Mouse (Mus musculus): ENCODE measurements around the gene Egfl7.

Gene Egfl7

DNA sequence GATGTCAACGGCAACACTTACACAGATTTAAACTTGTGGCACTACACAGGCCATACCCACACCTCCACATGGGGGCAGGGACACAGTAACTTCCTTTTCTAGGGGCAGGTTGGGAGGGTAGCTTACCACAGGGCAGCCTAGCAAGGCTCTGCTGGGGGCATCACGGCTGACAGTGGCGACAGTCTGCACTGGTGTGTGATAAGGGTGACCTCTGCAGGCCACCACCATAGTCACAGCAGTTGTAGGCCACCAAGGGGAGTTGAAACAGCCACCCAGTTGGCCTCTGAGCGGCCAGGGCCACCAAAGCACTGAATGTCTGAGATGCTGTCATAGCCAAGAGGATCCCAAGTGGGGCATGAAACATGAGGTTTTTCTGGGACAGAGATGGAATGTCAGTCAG, 13.6 kb upstream of the Egfl7 start:
- DNase-seq (ENCODE audit: low spot score in 2 of 2), result peak; percentile 62 to 76

DNA sequence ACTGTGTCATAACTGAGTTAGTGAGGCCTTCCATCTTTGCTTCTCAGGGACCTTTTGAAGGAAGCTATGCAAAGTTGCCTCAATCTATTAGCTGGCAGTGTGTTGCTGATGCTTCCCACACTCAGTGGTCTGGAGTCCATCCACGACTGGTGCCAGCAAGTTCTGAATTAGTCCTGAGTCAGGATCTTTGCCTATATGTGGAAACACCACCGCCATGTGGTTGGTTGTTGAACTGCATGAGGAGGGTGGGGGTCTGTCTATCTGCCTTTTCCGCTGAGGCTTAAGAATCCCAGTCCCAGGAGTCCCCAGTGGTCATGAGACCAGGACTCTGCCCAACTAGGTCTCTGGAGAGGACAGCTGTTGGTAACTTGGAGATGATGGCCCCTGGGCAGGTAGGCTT, 9.8 kb upstream of the Egfl7 start:
- DNase-seq (ENCODE audit: low spot score in 2 of 2), result peak in 1 of 2 experiments; percentile 51

DNA sequence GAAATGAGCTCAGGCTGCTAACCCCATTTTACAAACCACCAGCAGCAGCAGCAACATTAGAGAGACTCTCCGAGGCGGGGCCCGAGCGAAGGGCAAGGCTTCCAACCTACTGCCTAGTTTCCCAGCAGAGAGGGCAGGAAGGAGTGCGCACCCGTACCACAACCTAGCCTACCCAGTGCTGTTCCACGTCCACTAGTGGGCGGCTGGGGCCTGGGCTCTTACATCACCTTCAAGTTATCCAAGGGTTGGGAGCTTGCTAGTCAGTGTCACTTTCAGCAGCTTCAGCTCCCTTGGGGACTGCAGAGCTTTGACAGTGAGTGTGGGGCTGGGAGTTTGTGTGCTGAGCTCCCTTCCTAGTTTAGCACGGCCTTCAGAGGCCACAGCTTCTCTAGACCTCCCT, 8.4 kb upstream of the Egfl7 start:
- no peak for DNase-seq (ENCODE audit: low spot score in 2 of 2)

DNA sequence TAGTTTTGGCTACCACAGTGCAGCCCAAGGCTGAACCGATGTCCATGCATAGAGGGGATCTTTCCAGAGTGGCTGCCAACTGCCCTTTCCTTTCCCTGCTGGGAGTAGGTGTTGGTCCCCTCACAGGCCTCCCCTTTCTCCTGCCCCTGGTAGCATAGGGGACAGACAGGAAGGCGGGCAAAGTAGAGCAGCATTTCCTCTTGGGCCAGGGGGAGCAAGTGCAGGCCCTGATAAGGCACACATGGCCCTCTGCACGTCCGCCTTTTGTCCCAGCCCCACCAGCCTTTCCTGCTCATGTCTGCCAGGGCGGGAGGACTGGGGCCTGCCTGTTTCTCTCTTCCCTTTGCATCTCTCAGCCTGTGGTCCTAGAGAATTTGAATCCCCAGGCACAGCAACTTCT, 8.0 kb upstream of the Egfl7 start:
- DNase-seq (ENCODE audit: low spot score in 2 of 2), result no peak

DNA sequence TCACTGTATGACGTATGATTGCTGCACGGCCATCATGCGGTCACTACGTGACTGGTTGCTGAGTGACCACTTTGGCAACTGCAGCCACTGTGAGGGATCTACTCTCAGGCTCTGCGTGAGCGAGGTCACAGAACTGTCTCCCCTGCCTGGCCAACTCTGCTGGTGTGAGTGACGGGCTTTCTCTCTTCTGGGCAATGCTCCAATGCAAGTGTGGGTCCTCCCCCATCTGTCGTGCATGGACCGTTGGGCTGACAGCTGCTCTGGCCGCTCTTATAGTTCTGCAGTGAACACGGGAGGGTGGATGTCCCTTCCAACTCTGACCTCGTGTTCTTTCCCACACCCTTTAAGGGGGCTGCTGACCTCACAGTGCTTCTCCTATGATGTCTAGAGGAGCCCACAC, 6.4 kb upstream of the Egfl7 start:
- no peak for DNase-seq (ENCODE audit: low spot score in 2 of 2)

DNA sequence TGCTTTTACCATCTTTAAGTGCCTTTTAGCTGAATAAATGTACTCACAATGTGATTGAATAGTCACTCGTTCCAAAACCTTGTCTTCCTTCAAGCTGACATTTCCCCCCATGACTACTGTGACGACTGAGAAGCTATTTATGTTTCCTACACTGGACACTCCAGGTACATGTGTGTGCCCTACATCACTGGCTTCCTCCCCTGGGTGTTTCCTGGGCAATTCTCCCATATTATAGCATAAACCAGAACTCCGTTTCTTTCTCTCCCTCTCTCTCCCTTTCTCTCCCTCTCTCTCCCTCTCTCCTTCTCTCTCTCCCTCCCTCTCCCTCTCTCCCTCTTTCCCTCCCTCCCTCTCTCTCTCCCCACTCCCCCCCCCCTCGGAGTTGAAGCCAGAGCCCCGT, 6.0 kb upstream of the Egfl7 start:
- DNase-seq (ENCODE audit: low spot score in 2 of 2), result no peak

DNA sequence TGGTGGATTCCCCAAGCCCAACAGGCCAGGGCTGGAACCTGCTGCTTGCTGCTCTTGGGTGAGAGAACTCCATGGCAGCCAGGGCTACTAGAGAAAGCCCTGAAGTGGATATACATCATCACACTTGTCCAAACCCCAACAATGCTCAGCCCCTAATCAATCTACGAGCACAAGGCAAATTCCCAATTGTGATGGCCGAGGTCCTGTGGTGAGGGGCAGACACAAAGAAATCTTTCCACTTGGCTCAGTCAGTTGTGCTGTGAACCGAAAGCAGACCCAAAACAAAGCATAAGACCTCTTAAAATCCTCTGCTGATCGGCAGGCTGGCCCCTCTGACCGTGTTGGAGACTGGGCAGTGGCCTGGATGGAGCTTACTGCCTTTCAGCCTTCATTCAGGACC, 5.0 kb upstream of the Egfl7 start:
- DNase-seq (ENCODE audit: low spot score in 2 of 2), result no peak

DNA sequence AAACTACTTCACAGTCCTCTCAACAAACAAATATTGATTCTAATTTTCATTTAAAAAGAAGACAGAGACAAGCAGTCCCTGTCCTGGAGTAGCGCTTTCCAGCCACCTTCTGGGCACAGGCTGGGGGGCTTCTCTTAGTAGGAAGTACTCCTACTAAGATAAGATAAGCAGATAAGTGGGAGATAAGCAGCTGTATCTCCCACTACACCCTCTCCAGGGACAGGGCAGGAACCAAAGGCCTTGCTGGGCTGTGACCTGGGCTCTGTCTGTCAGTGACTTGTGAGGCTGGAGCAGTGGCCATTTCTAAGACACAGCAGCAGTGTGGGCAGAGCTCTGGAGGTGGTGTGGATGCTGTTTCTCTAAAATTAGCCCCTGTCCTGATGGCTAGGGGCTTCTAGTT, 4.4 kb upstream of the Egfl7 start:
- no peak for DNase-seq (ENCODE audit: low spot score in 2 of 2)

DNA sequence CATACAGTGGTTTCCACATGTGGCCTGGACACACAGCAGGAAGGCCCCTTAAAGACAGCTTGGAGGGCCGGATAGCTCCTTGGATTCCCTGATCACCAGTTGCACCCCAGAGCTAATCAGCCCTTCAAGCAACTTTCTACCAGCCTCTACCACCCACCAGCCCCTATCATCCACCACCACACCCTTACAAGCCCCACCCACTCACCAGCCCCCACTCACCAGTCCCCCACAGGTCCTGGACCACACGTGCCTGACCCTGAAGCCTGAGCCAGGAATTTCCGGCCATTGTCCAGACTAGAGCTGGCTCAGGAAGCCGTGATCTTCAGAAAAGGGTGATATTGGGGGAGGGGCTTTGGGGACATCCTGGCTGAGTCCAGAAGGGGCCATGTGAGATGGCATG, 3.9 kb upstream of the Egfl7 start:
- no peak for DNase-seq (ENCODE audit: low spot score in 2 of 2)

DNA sequence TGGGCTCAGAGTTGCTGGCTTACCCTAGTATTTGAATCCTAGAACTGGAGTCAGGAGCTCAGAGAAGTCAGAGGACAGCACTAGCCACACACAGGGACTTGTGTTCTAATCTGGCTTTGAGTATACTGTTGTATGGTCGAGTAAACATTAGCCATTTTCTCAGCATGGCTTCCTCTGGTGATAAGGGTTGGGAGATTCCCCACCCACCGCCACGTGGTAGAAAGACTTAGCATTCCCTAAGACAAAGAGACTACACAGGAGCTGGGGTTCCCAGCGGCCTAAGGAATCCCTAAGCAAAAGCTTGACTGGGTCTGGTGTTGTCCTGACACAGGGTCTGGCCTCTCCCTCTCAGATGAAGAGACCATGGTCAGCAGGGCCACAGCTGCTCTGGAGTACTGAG, 3.4 kb upstream of the Egfl7 start:
- DNase-seq (ENCODE audit: low spot score in 2 of 2), result no peak

DNA sequence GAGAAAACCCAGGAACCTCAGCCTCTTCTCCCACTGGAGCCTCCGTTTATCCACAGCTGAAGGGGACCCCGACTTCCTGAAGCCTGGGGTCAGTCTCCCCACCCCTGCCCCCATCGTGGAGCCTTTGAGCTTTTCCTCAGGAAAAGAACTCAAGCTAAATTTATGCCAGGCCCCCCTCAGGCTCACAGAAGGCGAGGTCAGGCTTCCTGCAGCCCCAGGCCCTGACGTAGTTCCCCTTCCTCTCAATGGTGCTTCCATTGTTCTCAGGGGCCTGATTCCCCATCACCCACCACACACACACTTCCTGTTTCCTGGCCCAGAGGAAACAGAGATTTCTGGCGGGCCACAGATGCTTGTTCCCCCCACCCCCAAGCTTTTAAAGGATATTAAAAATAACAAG, 1.4 kb upstream of the Egfl7 start:
- DNase-seq (ENCODE audit: low spot score in 2 of 2), result no peak

DNA sequence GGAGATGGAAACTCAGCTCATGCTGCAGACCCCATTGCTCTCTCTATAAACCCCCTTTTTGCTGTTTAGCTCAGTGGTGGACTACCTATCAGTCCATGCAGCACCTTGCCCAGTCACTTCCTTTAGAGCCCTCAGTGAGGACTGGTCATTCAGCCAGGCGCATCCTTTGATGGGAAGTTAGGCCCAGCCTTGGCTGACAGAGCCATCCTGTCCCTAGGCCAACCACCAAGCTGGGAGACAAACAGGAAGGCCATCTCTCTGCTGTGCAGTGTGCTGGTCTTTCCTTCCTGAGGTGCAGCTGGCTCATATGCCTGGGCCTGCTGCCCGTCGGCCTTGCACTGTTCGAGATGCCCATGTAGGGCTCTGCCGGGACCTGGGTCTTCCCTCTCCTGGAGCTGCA, 937 bp downstream of the Egfl7 start:
- no peak for DNase-seq (ENCODE audit: low spot score in 2 of 2)

DNA sequence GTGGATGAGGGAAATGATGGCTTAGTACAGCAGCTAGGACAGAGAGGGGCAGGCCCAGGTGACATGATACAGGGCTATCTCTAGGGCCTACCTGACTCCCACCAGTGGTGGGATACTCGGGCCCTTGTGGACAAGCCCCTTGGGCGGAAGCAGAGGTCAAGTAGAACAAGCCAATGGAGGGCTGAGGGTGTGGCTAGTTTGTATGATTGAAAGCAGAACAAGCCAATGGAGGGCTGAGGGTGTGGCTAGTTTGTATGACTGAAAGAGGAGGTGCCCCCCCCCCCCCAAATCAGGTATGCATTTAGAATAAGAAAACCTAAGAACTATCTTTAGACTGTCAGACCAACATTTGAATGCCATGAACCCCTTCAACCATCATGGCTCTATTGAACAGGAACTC, 2.4 kb downstream of the Egfl7 start:
- no peak for DNase-seq (ENCODE audit: low spot score in 2 of 2)

DNA sequence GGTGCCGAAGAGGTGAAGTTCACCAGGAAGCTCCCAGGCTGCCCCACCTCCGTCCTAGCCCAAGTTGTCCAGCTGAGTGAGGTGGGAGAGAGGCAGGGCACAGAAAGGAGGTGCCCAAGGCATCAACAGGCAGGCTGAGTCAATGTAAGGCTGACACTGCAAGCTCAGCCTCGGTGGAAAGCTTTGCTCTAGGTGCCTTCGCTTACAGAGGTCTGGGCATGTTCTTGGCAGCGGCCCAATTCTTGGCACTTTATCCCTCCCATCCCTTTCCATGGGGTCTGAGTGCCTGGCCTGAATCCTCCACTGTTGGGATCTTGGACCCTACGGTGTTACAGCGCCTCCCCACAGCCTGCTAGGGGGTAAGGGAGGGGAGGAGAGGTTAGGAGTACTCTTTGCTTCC, 2.9 kb downstream of the Egfl7 start:
- no peak for DNase-seq (ENCODE audit: low spot score in 2 of 2)

DNA sequence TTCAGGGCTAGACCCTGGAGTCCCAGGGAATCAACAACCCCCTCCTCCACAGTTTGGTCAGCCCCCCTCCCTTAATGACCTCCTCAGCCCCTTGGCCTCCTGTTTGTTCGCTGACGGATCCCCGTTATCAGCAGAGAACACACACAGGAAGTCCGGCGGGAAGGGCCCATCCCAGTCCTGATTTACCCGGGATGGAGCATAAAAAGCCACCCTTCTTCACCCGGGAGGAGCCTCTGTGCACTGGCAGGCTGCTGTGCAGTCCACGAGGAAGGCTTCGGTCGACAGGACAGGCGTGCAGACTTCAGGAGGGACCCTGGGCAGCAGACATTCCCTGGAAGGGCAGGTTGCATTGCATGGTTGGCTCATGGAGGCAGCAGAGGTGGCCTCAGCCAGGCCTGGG, 3.8 kb downstream of the Egfl7 start:
- no peak for DNase-seq (ENCODE audit: low spot score in 2 of 2)

DNA sequence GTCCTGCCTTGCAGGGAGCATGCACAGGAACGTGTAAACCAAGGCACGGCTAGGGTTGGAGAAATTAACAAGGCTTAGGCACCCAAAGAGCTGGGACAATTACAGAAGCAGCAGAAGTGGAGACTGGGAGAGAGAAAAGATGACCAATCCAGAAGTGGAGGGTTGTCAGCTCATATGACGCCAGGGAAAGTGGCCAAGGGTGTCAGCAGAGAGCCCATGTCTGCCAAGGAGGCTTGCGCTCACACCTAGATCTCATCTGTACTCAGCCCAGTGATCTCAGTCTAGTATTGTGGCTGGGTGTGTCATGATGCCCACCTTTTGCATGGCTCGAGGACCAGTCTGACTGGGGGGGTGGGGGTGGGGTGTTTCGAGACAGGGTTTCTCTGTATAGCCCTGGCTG, 5.9 kb downstream of the Egfl7 start:
- DNase-seq (ENCODE audit: low spot score in 2 of 2), result no peak

DNA sequence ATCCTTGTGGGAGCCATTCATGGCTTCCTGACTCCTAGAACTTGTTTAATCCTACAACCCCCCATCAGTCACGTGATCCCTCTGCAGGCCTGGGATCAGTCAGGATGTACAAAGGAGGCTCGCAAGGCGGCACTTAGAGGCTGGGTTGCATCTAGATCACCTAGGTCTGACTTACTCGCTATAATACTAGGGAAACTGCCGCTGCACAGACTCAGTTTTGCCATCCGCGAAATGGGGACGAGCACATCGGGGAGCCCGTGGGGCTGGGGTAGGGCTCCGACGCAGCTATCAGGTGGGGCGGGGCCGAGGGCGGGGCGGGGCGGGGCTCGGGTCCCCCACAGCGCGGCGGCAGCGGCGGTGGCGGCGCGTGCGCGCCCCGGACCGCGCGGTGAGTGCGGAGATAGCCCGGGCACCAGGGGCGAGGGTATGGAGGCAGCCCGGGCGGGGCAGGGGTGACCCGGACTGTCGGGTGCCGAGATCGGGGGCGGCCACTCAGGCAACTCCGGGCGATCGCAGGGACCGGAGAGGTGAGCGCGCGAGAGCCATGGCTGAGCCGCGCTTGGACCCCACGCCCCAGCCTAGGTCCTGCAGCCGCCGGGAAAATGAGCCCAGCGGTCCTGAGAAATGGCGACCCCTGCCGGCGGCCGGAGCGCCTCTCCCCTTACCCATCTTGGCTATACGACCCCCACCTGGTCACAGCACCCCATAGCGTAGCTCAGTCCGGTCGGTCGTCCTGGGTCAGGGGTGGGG, 6.7 kb downstream of the Egfl7 start, which contains the start of gene Gm20532:
Gm20532 (plus strand) TSS at position 346 of the 750 bp plus-strand sequence.
- peak; percentile 31 to 44 for DNase-seq (ENCODE audit: low spot score in 2 of 2)

DNA sequence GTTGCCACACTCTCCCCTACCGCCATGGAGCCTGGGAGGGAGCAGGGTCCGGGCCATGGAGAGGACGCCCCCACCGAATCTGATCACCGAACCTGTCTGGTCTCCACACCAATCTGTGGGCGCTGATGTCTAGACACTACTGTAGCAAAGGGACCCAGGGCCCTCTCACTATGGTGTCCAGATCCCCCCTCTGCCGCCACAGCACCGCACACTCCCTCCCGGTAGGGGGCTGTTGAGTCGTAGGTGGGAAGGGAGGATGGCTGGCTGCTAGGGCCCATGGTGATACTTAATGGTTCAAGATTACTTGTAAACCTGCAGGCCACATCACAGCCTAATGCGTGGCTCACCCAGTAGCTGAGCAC, 7.2 kb downstream of the Egfl7 start:
- DNase-seq (ENCODE audit: low spot score in 2 of 2), result peak in 1 of 2 experiments; percentile 25

DNA sequence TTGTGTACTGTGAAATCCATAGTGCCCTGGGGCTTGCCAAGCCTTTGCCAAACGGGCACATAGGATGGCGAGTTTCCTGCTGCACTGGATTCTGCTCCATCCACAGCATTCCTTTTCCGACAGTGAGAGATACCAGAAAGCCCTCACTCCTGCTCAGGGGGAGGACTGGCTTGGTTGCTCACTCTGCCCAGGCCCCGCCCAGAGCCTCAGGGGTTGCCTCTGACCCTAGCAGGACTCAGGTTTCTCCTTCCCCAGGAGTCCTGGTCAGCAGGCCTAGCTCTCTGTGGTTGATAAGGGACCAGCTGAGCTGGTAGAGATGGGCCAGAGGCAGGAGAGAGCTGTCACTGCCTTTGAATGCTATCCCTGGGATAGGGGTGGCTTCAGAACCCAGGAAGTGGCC, 8.8 kb downstream of the Egfl7 start:
- no peak for DNase-seq (ENCODE audit: low spot score in 2 of 2)

DNA sequence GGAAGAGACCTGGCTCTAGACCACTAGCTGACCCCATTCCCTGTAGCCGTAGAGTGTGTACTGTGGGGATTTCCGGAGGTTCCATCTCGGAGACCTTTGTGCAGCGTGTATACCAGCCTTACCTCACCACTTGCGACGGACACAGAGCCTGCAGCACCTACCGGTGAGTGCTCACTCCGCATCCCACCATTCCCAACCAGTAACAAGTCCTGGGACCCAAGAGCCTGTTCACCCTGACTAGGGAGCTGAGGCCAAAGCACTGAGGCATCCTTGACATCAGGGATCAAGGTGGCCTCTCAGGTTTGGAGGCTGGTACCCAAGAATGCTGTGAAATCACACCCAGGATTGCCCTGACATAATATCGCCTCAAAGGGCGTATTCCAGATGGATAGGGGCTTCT, 9.5 kb downstream of the Egfl7 start:
- DNase-seq (ENCODE audit: low spot score in 2 of 2), result no peak

DNA sequence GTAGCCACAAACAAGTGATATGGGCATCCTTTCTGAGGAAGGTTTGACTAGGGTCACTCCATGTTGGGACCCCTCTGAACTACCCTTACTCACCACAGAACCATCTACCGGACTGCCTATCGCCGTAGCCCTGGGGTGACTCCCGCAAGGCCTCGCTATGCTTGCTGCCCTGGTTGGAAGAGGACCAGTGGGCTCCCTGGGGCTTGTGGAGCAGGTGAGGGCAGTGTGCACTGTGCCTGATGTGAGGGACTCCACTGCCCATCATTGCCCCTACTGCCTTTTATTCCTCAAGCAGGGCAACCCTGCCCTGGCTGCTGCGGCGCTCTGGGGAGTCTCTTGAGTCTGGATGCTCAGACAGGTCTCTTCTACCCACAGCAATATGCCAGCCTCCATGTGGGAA, 10.5 kb downstream of the Egfl7 start:
- DNase-seq (ENCODE audit: low spot score in 2 of 2), result no peak

DNA sequence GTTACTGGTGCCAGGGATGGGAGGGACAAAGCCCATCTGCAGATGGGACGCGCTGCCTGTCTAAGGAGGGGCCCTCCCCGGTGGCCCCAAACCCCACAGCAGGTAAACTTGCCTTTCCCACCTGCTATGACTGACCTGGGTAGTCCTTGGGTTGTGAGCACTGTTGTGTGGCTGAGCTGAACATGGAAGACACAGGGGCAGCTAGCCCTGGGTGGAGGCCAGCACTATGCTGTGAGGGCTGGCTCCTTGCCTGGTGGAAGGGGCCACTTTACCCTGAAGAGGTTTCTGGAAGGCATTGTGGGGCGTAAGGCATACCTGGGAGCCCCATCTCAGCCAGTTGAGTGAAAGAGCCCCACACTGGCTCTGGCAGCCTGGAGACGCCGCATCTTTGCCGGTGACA, 11.1 kb downstream of the Egfl7 start:
- DNase-seq (ENCODE audit: low spot score in 2 of 2), result no peak

DNA sequence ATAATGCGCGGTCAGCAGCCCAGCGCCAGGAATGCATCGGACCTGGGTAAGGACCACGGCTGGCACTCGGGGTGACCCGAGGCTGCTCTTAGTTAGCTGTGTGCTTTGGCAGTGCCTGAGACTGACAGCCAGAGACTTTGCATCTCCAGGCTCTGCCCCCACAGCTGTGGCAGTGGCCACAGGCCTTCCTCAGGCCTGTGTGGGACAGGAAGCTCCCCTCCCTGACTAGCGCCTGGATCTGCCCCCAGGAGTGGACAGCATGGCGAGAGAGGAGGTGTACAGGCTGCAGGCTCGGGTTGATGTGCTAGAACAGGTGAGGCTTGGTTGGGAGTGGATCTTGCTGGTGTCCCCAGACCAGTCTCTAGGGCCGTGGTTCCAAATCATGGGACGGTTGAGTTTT, 11.6 kb downstream of the Egfl7 start:
- DNase-seq (ENCODE audit: low spot score in 2 of 2), result no peak

All from natural killer cell, adult 2 months (primary cell).